Mouse (Mus musculus): ENCODE measurements at regions not wholly inside any gene's neighbourhood (a gene's known extent, or its start where the extent isn't known, plus 50 kb on each side); places are given as distances from the start of the nearest gene placed in this dataset.
"Not testable (repeated sequence)": the region's sequence is repeated elsewhere in the genome, so short reads cannot be mapped to it uniquely, and the experiment has no call there.

- no peak for TF ChIP-seq CTCF (IDR thresholded peaks at IDR 0.05)
- Histone ChIP-seq H3K4me1 (ENCODE audit: insufficient read depth, low read length) (no peaks in the 10 kb centered on the region), H3K27me3 (ENCODE audit: insufficient read depth, low read length) (no peaks in the 10 kb centered on the region), H3K36me3 (ENCODE audit: insufficient read depth, low read length) (no peaks in the 10 kb centered on the region), H3K4me2 (ENCODE audit: low read depth, low read length, poor library complexity, severe bottlenecking) (no peak overlapping the region), H3K27ac (ENCODE audit: low read depth, low read length) (no peak overlapping the region), H3K9me3 (ENCODE audit: low read length) (no peaks in the 10 kb centered on the region), H3K4me3 (ENCODE audit: low read depth, low read length) (no peak overlapping the region), H3K9ac (replicated peaks; ENCODE audit: low read length, poor library complexity, severe bottlenecking) (no peak overlapping the region)
- ATAC-seq (ENCODE audit: low FRiP score) (no peak), DNase-seq (ENCODE audit: low spot score) (no peak)
- 62% methylated on average over 10 of the region's 10 CpGs for WGBS
Measured at GRCm38 (mm10) chr2:3864872-3865271, 152.6 kb upstream of the Frmd4a start.

- H3K36me3 ChIP-seq (ENCODE audit: insufficient read depth, low read length), result not testable (repeated sequence)
- WGBS, result 92% methylated on average over 4 of the region's 4 CpGs
Measured at GRCm38 (mm10) chr2:3866736-3867135, 150.8 kb upstream of the Frmd4a start.

GRCm38 (mm10) chr2:3869701-3870100 lies 147.8 kb upstream of the Frmd4a start:
- no peak overlapping the region for H3K4me3 ChIP-seq (ENCODE audit: low read depth, low read length)
- no peak overlapping the region for H3K27ac ChIP-seq (ENCODE audit: low read depth, low read length)
- no peak for TF ChIP-seq CTCF (IDR thresholded peaks at IDR 0.05)
- ATAC-seq (ENCODE audit: low FRiP score), result no peak
- no peaks in the 10 kb centered on the region for H3K36me3 ChIP-seq (ENCODE audit: insufficient read depth, low read length)
- H3K4me1 ChIP-seq (ENCODE audit: insufficient read depth, low read length), result no peaks in the 10 kb centered on the region
- no peak overlapping the region for H3K9ac ChIP-seq (replicated peaks; ENCODE audit: low read length, poor library complexity, severe bottlenecking)
- no peaks in the 10 kb centered on the region for H3K27me3 ChIP-seq (ENCODE audit: insufficient read depth, low read length)
- no peak for DNase-seq (ENCODE audit: low spot score)
- WGBS, result 89% methylated on average over 1 of the region's 1 CpGs
- H3K4me2 ChIP-seq (ENCODE audit: low read depth, low read length, poor library complexity, severe bottlenecking), result no peak overlapping the region
- no peaks in the 10 kb centered on the region for H3K9me3 ChIP-seq (ENCODE audit: low read length)

More at GRCm38 (mm10) chr2:3866736-3867135, 150.8 kb upstream of the Frmd4a start:
- not testable (repeated sequence) for H3K4me3 ChIP-seq (ENCODE audit: low read depth, low read length); H3K27ac ChIP-seq (ENCODE audit: low read depth, low read length); H3K27me3 ChIP-seq (ENCODE audit: insufficient read depth, low read length); ATAC-seq (ENCODE audit: low FRiP score); DNase-seq (ENCODE audit: low spot score); H3K9me3 ChIP-seq (ENCODE audit: low read length); H3K4me2 ChIP-seq (ENCODE audit: low read depth, low read length, poor library complexity, severe bottlenecking); H3K9ac ChIP-seq (replicated peaks; ENCODE audit: low read length, poor library complexity, severe bottlenecking); H3K4me1 ChIP-seq (ENCODE audit: insufficient read depth, low read length)

- no peak overlapping the region for H3K4me3 ChIP-seq (ENCODE audit: low read depth, low read length)
- no peaks in the 10 kb centered on the region for H3K27me3 ChIP-seq (ENCODE audit: insufficient read depth, low read length)
- no peak for TF ChIP-seq CTCF (IDR thresholded peaks at IDR 0.05)
- no peak overlapping the region for H3K27ac ChIP-seq (ENCODE audit: low read depth, low read length)
- no peaks in the 10 kb centered on the region for H3K9me3 ChIP-seq (ENCODE audit: low read length)
- no peak overlapping the region for H3K9ac ChIP-seq (replicated peaks; ENCODE audit: low read length, poor library complexity, severe bottlenecking)
- 95% methylated on average over 3 of the region's 3 CpGs for WGBS
- H3K4me1 ChIP-seq (ENCODE audit: insufficient read depth, low read length), result no peaks in the 10 kb centered on the region
- H3K4me2 ChIP-seq (ENCODE audit: low read depth, low read length, poor library complexity, severe bottlenecking), result no peak overlapping the region
- ATAC-seq (ENCODE audit: low FRiP score) (no peak), DNase-seq (ENCODE audit: low spot score) (no peak)
- H3K36me3 ChIP-seq (ENCODE audit: insufficient read depth, low read length), result no peaks in the 10 kb centered on the region
Measured at GRCm38 (mm10) chr2:3871748-3872147, 145.8 kb upstream of the Frmd4a start.

GRCm38 (mm10) chr2:3887000-3887399 lies 130.5 kb upstream of the Frmd4a start:
- no peak for DNase-seq (ENCODE audit: low spot score)
- no peak for ATAC-seq (ENCODE audit: low FRiP score)
- WGBS, result 83% methylated on average over 6 of the region's 6 CpGs

GRCm38 (mm10) chr2:3887845-3888433 lies 129.6 kb upstream of the Frmd4a start:
- no peaks in the 10 kb centered on the region for H3K36me3 ChIP-seq (ENCODE audit: insufficient read depth, low read length)
- H3K27me3 ChIP-seq (ENCODE audit: insufficient read depth, low read length), result no peaks in the 10 kb centered on the region
- DNase-seq (ENCODE audit: low spot score) (no peak), ATAC-seq (ENCODE audit: low FRiP score) (no peak)
- TF ChIP-seq CTCF (IDR thresholded peaks at IDR 0.05), result no peak
- peak overlapping the region; percentile 39 for H3K4me2 ChIP-seq (ENCODE audit: low read depth, low read length, poor library complexity, severe bottlenecking)
- no peak overlapping the region for H3K4me3 ChIP-seq (ENCODE audit: low read depth, low read length)
- H3K4me1 ChIP-seq (ENCODE audit: insufficient read depth, low read length), result 0 out of 2 replicates have a peak, but pooled peaks cover 5% of the 10 kb centered on the region
- H3K9me3 ChIP-seq (ENCODE audit: low read length), result no peaks in the 10 kb centered on the region
- WGBS, result 21% methylated on average over 14 of the region's 14 CpGs
- H3K9ac ChIP-seq (replicated peaks; ENCODE audit: low read length, poor library complexity, severe bottlenecking), result no peak overlapping the region
- H3K27ac ChIP-seq (ENCODE audit: low read depth, low read length), result no peak overlapping the region

More at GRCm38 (mm10) chr2:3887000-3887399, 130.5 kb upstream of the Frmd4a start:
- TF ChIP-seq CTCF (IDR thresholded peaks at IDR 0.05), result no peak
- Histone ChIP-seq H3K9ac (replicated peaks; ENCODE audit: low read length, poor library complexity, severe bottlenecking) (no peak overlapping the region), H3K9me3 (ENCODE audit: low read length) (no peaks in the 10 kb centered on the region), H3K4me1 (ENCODE audit: insufficient read depth, low read length) (0 out of 2 replicates have a peak, but pooled peaks cover 5% of the 10 kb centered on the region), H3K27ac (ENCODE audit: low read depth, low read length) (no peak overlapping the region), H3K4me3 (ENCODE audit: low read depth, low read length) (no peak overlapping the region), H3K36me3 (ENCODE audit: insufficient read depth, low read length) (no peaks in the 10 kb centered on the region), H3K4me2 (ENCODE audit: low read depth, low read length, poor library complexity, severe bottlenecking) (no peak overlapping the region), H3K27me3 (ENCODE audit: insufficient read depth, low read length) (no peaks in the 10 kb centered on the region)

Data from midbrain, postnatal 0 days (tissue).